In the genomic region with DNA sequence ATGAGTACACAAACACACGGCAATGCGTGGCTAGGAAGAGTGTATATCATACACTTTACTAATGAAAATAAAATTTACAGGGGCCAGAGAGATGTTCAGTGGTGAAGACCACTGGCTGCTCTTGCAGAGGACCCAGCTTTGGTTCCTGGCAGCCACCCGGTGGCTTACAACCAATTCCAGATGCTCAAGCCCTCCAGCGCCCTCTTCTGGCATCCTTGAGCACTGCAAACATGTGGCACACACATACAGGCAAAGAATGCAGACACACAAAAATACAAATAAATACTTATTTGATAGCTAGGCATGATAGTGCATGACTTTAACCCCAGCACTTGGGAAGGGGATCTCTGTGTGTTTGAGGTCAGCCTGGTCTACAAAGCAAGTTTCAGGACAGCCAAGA, we compare ENCODE assay signal across 14 mouse cellular contexts. TPM values are rescaled to one million over a fixed set of nuclear protein-coding genes. Genes with fewer than 3 reads are reported as not detected.
DNase-seq lines count a peak whose midpoint lies in the region; ATAC-seq and TF ChIP-seq lines count a peak whose summit lies in the region.
"Had no signal": no experiment of that assay in that cellular context is flagged by ENCODE, and none has a peak within 500 bp of the region (broad histone marks: within the 10 kb centered on the region; RNA-seq: fewer than 3 reads in every experiment).

No protein-coding gene starts in this region.

- H3K27ac ChIP-seq in heart, embryonic 15.5 days, result peak overlapping the region; percentile 60; the same call in 1 of the 2 replicates
- H3K27ac ChIP-seq in heart, embryonic 11.5 days (ENCODE audit: low read depth, low read length), result no peak overlapping the region
- peak overlapping the region; percentile 85 for H3K27ac ChIP-seq in lung, embryonic 15.5 days
- peak overlapping the region; percentile 89 for H3K27ac ChIP-seq in stomach, embryonic 14.5 days (ENCODE audit: low read length)
- H3K27ac ChIP-seq: neural tube, embryonic 13.5 days had no signal

- H3K4me1 ChIP-seq in heart, embryonic 15.5 days (replicated peaks), result peaks cover 36% of the 10 kb centered on the region
- peaks cover 31% of the 10 kb centered on the region for H3K4me1 ChIP-seq in heart, embryonic 11.5 days (ENCODE audit: control insufficient read depth, insufficient read depth, low read length)
- peaks cover 38% of the 10 kb centered on the region for H3K4me1 ChIP-seq in lung, embryonic 15.5 days
- peaks cover 41% of the 10 kb centered on the region for H3K4me1 ChIP-seq in stomach, embryonic 14.5 days (ENCODE audit: control insufficient read depth, insufficient read depth, low read length)

- no peaks in the 10 kb centered on the region for H3K9me3 ChIP-seq in heart, embryonic 15.5 days (replicated peaks)
- no peaks in the 10 kb centered on the region for H3K9me3 ChIP-seq in heart, embryonic 11.5 days (replicated peaks; ENCODE audit: control insufficient read depth, low read length)
- no peaks in the 10 kb centered on the region for H3K9me3 ChIP-seq in lung, embryonic 15.5 days
- no peaks in the 10 kb centered on the region for H3K9me3 ChIP-seq in stomach, embryonic 14.5 days (ENCODE audit: control insufficient read depth, low read depth, low read length)
- H3K9me3 ChIP-seq: G1E; neural tube, embryonic 13.5 days had no signal

- no peak for DNase-seq in lung, postnatal 36 days
- DNase-seq in brain, embryonic 14.5 days (ENCODE audit: low read depth), result no peak
- DNase-seq in layer of hippocampus, postnatal 14 days (ENCODE audit: low spot score in 2 of 2), result no peak
- no peak for DNase-seq in gastrocnemius, postnatal 10 days
- DNase-seq: adrenal gland, postnatal 10 days; cerebellum, adult 8-10 months had no signal

- no peak overlapping the region for H3K9ac ChIP-seq in heart, embryonic 15.5 days
- H3K9ac ChIP-seq in heart, embryonic 11.5 days (ENCODE audit: low read depth, low read length), result no peak overlapping the region
- H3K9ac ChIP-seq in lung, embryonic 15.5 days, result no peak overlapping the region
- no peak overlapping the region for H3K9ac ChIP-seq in stomach, embryonic 14.5 days (replicated peaks; ENCODE audit: low read depth, low read length)
- H3K9ac ChIP-seq: neural tube, embryonic 13.5 days had no signal

- H3K27me3 ChIP-seq in heart, embryonic 15.5 days, result peaks cover 10% of the 10 kb centered on the region
- H3K27me3 ChIP-seq in heart, embryonic 11.5 days (ENCODE audit: control insufficient read depth, insufficient read depth, low read length), result peaks cover 3% of the 10 kb centered on the region; the same call in 1 of the 2 replicates
- peaks cover 20% of the 10 kb centered on the region for H3K27me3 ChIP-seq in lung, embryonic 15.5 days
- no peaks in the 10 kb centered on the region for H3K27me3 ChIP-seq in stomach, embryonic 14.5 days (ENCODE audit: control insufficient read depth, insufficient read depth, low read length)

- TF ChIP-seq POLR2A in brain, embryonic 14.5 days (IDR thresholded peaks at IDR 0.05; ENCODE audit: borderline replicate concordance, extremely low read depth, insufficient read depth, insufficient read length, poor library complexity, severe bottlenecking), result no peak

- no peak overlapping the region for H3K4me2 ChIP-seq in heart, embryonic 15.5 days
- H3K4me2 ChIP-seq in heart, embryonic 11.5 days, result no peak overlapping the region
- no peak overlapping the region for H3K4me2 ChIP-seq in lung, embryonic 15.5 days
- no peak overlapping the region for H3K4me2 ChIP-seq in stomach, embryonic 14.5 days (replicated peaks; ENCODE audit: low read depth, low read length)
- H3K4me2 ChIP-seq: midbrain, embryonic 11.5 days; neural tube, embryonic 13.5 days had no signal

- H3K36me3 ChIP-seq in heart, embryonic 15.5 days, result no peaks in the 10 kb centered on the region
- no peaks in the 10 kb centered on the region for H3K36me3 ChIP-seq in heart, embryonic 11.5 days (ENCODE audit: control insufficient read depth, insufficient read depth, low read length)
- H3K36me3 ChIP-seq in lung, embryonic 15.5 days, result no peaks in the 10 kb centered on the region
- H3K36me3 ChIP-seq in stomach, embryonic 14.5 days (ENCODE audit: control insufficient read depth, insufficient read depth, low read length), result no peaks in the 10 kb centered on the region
- H3K36me3 ChIP-seq: G1E; neural tube, embryonic 13.5 days had no signal

- 78% methylated on average over 4 of the region's 4 CpGs for WGBS in heart, embryonic 15.5 days
- 70% methylated on average over 4 of the region's 4 CpGs for WGBS in heart, embryonic 11.5 days (ENCODE audit: insufficient replicate concordance)
- 70% methylated on average over 4 of the region's 4 CpGs for WGBS in lung, embryonic 15.5 days
- 67% methylated on average over 4 of the region's 4 CpGs for WGBS in stomach, embryonic 14.5 days

- H3K4me3 ChIP-seq in heart, embryonic 15.5 days, result no peak overlapping the region
- H3K4me3 ChIP-seq in heart, embryonic 11.5 days (ENCODE audit: low read depth, low read length), result no peak overlapping the region
- H3K4me3 ChIP-seq in lung, embryonic 15.5 days, result no peak overlapping the region
- no peak overlapping the region for H3K4me3 ChIP-seq in stomach, embryonic 14.5 days (ENCODE audit: low read depth, low read length)
- H3K4me3 ChIP-seq: erythroblast, embryonic 14.5 days; neural tube, embryonic 13.5 days had no signal

- peak; percentile 19; the same call in 1 of the 2 replicates for TF ChIP-seq CTCF in brain, embryonic 14.5 days (IDR thresholded peaks at IDR 0.05; ENCODE audit: borderline replicate concordance, extremely low read depth, insufficient read depth, insufficient read length)

- ATAC-seq in heart, embryonic 15.5 days (replicated peaks; ENCODE audit: insufficient number of reproducible peaks, insufficient read depth, low FRiP score, low read depth), result no peak
- ATAC-seq in heart, embryonic 11.5 days (replicated peaks; ENCODE audit: insufficient number of reproducible peaks, low FRiP score, low TSS enrichment), result no peak
- ATAC-seq in lung, embryonic 15.5 days (ENCODE audit: borderline replicate concordance, extremely low read depth, low FRiP score, low TSS enrichment), result no peak
- ATAC-seq in stomach, embryonic 14.5 days (ENCODE audit: insufficient number of reproducible peaks, insufficient read depth, low FRiP score, low read depth), result no peak

RNA-seq across cellular contexts. Expression of a gene that starts 34.3 kb away (rescaled TPM):
- polyA plus RNA-seq in heart, embryonic 15.5 days (2015; fragmentation: Nextera tagmentation; extraction: Ambion mirVana), result 5.3 and 7.1 TPM in 2 replicates
- 8.9 and 11.8 TPM in 2 replicates for polyA plus RNA-seq in heart, embryonic 11.5 days (2014; fragmentation: Nextera tagmentation; extraction: Ambion mirVana)
- polyA plus RNA-seq in lung, embryonic 15.5 days (2015; fragmentation: Nextera tagmentation; extraction: Ambion mirVana), result 10.8 and 12.8 TPM in 2 replicates
- 8.0 and 10.3 TPM in 2 replicates for polyA plus RNA-seq in brain, embryonic 14.5 days (2012; rRNA removed)
- polyA plus RNA-seq in stomach, embryonic 14.5 days (2014; fragmentation: Nextera tagmentation; extraction: Ambion mirVana), result 12.3 and 13.2 TPM in 2 replicates
- 1 to 10 TPM; 3.4 to 5.3 TPM for total RNA-seq in layer of hippocampus, postnatal 14 days (2021)
- total RNA-seq in gastrocnemius, postnatal 10 days (2021), result under 1 TPM; 0.85 to 0.93 TPM

RNA-seq across cellular contexts. Expression of a gene that starts 36.0 kb away (rescaled TPM):
- polyA plus RNA-seq in heart, embryonic 15.5 days (2015; fragmentation: Nextera tagmentation; extraction: Ambion mirVana), result 0.93 and 1.4 TPM in 2 replicates
- 0.97 and 2.1 TPM in 2 replicates for polyA plus RNA-seq in heart, embryonic 11.5 days (2014; fragmentation: Nextera tagmentation; extraction: Ambion mirVana)
- polyA plus RNA-seq in lung, embryonic 15.5 days (2015; fragmentation: Nextera tagmentation; extraction: Ambion mirVana), result 2.3 TPM in 2 replicates
- 1.1 and 1.2 TPM in 2 replicates for polyA plus RNA-seq in brain, embryonic 14.5 days (2012; rRNA removed)
- polyA plus RNA-seq in stomach, embryonic 14.5 days (2014; fragmentation: Nextera tagmentation; extraction: Ambion mirVana), result 4.2 and 4.3 TPM in 2 replicates
- total RNA-seq in layer of hippocampus, postnatal 14 days (2021), result under 1 TPM; 0.14 to 0.21 TPM
- 1 to 10 TPM; 3.5 to 5.8 TPM for total RNA-seq in gastrocnemius, postnatal 10 days (2021)
